Mouse (Mus musculus) limb, embryonic 13.5 days (tissue): ENCODE measurements at regions not wholly inside any gene's neighbourhood (a gene's known extent, or its start where the extent isn't known, plus 50 kb on each side); places are given as distances from the start of the nearest gene placed in this dataset.

ENCODE experiments used
- ATAC-seq: fragments of 200-750 bp; cut with Nextera tagmentation; 2 replicates; pipeline ENCODE4 v1.8.0; 2017; ENCODE audit warnings: low read depth, moderate number of reproducible peaks, moderate TSS enrichment; ENCODE audit not compliant: low FRiP score
- H3K27ac ChIP-seq: fragments of 300-500 bp; sonication (generic); 2 replicates; pipeline ENCODE4 v1.5.1; 2015; ENCODE audit warnings: inconsistent platforms, mild to moderate bottlenecking, moderate library complexity
- H3K27me3 ChIP-seq: fragments of 300-500 bp; sonication (generic); 2 replicates; pipeline ENCODE4 v1.6.1; 2015; ENCODE audit warnings: mild to moderate bottlenecking, inconsistent platforms
- H3K36me3 ChIP-seq: fragments of 300-500 bp; sonication (generic); 2 replicates; pipeline ENCODE4 v1.6.1; 2015; ENCODE audit warnings: inconsistent platforms, mild to moderate bottlenecking, moderate library complexity
- H3K4me1 ChIP-seq: fragments of 300-500 bp; sonication (generic); 2 replicates; pipeline ENCODE4 v1.6.1; 2015; ENCODE audit warnings: inconsistent platforms
- H3K4me2 ChIP-seq: fragments of 300-500 bp; sonication (generic); replicated peaks from 2 replicates; pipeline ENCODE4 v1.6.1; 2015; ENCODE audit warnings: inconsistent platforms, mild to moderate bottlenecking, moderate library complexity
- H3K4me3 ChIP-seq: fragments of 300-500 bp; sonication (generic); 2 replicates; pipeline ENCODE4 v1.5.1; 2015; ENCODE audit warnings: moderate library complexity, mild to moderate bottlenecking, inconsistent platforms
- H3K9ac ChIP-seq: fragments of 300-500 bp; sonication (generic); 2 replicates; pipeline ENCODE4 v1.6.1; 2015; ENCODE audit warnings: mild to moderate bottlenecking, inconsistent platforms
- H3K9me3 ChIP-seq: fragments of 300-500 bp; sonication (generic); 2 replicates; pipeline ENCODE4 v1.6.1; 2016; ENCODE audit warnings: inconsistent platforms
- WGBS: fragments of 180-500 bp; shearing (Covaris S2); methylation state at CpG from one replicate; pipeline ENCODE4 v1.1.7; 2015; 5-methylcytosine and 5-hydroxymethylcytosine counted together

DNA sequence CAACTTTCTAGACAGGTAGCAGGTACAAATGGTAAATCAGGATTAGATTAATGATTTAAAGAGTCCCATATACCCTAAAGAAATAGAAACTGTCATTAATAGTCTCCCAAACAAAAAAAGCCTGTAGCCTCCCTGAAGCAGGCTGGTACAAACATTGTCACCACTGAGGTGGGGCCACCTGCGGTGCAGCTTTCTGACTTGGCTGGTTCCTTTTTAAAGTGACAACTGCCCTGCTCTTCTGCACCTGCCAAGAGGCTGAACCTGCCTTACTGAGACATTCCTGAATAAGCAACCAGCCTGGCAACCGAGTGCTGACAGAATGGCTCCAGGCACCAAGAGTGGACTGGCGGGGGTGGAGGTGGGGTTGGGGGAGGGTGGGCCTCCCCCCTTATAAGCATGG, 687.0 kb upstream of the Vrk2 start:
- H3K9ac ChIP-seq, result no peak overlapping the region
- no peaks in the 10 kb centered on the region for H3K27me3 ChIP-seq
- H3K36me3 ChIP-seq, result no peaks in the 10 kb centered on the region
- H3K27ac ChIP-seq, result no peak overlapping the region
- no peak overlapping the region for H3K4me3 ChIP-seq
- WGBS, result 60% methylated on average over 3 of the region's 3 CpGs
- H3K4me2 ChIP-seq, result no peak overlapping the region
- H3K4me1 ChIP-seq, result no peaks in the 10 kb centered on the region
- H3K9me3 ChIP-seq, result peaks cover 5% of the 10 kb centered on the region
- no peak for ATAC-seq

- ATAC-seq, result no peak
- H3K4me2 ChIP-seq, result no peak overlapping the region
- H3K9me3 ChIP-seq, result no peaks in the 10 kb centered on the region
- H3K36me3 ChIP-seq, result no peaks in the 10 kb centered on the region
- 0% methylated on average over 1 of the region's 1 CpGs for WGBS
- no peak overlapping the region for H3K4me3 ChIP-seq
- no peak overlapping the region for H3K9ac ChIP-seq
- no peak overlapping the region for H3K27ac ChIP-seq
- no peaks in the 10 kb centered on the region for H3K27me3 ChIP-seq
- H3K4me1 ChIP-seq, result no peaks in the 10 kb centered on the region
These were observed 670.5 kb upstream of the Vrk2 start for GRCm38 (mm10) chr11:27264253-27264652.

DNA sequence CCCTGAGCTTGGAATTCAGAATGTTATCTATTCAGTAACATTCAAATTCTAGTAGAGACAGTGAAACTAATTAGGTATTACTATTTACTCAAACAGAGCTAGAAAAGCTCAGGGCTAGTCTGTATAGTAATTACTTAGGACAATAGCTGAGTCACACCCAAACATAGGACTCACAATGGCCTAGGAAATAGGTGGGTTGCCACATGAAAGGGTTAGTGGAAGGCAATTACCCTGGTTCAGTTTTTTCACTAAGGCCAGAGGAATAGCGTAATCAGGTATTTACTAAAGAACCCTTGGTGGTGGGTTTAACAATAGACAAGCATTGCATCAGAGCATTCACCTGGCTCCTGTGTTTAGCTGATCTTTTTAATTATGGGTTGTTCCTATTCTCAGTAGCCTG, 664.7 kb upstream of the Vrk2 start:
- no peak overlapping the region for H3K4me3 ChIP-seq
- no peak overlapping the region for H3K9ac ChIP-seq
- H3K9me3 ChIP-seq, result no peaks in the 10 kb centered on the region
- H3K27me3 ChIP-seq, result no peaks in the 10 kb centered on the region
- no peak overlapping the region for H3K4me2 ChIP-seq
- no peaks in the 10 kb centered on the region for H3K4me1 ChIP-seq
- no peaks in the 10 kb centered on the region for H3K36me3 ChIP-seq
- WGBS, result 89% methylated on average over 1 of the region's 1 CpGs
- no peak for ATAC-seq
- no peak overlapping the region for H3K27ac ChIP-seq

DNA sequence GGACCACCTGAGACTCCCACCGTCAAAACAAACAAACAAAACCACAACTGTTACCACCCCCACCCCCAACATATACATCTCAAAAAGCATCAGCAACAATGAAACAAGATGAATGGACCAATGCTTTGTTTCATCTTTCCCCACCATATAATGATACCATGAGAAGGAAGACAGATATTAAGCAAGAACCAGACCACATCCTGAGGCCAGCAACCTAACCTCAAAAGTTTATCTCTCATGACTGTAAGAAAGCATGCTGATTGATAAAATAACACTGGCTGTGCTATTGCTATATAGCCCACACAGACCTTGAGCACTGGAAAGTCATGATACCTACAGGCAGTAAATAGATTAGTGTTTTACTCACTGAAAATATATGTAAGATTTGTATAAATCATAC, 642.1 kb upstream of the Vrk2 start:
- 88% methylated on average over 1 of the region's 1 CpGs for WGBS
- Histone ChIP-seq H3K27me3 (no peaks in the 10 kb centered on the region), H3K4me2 (no peak overlapping the region), H3K9me3 (no peaks in the 10 kb centered on the region), H3K36me3 (no peaks in the 10 kb centered on the region), H3K4me3 (no peak overlapping the region), H3K27ac (no peak overlapping the region), H3K9ac (no peak overlapping the region), H3K4me1 (no peaks in the 10 kb centered on the region)
- ATAC-seq, result no peak

- Histone ChIP-seq H3K4me1 (0 out of 2 replicates have a peak, but pooled peaks cover 3% of the 10 kb centered on the region), H3K27me3 (no peaks in the 10 kb centered on the region), H3K36me3 (no peaks in the 10 kb centered on the region), H3K27ac (no peak overlapping the region), H3K9me3 (no peaks in the 10 kb centered on the region), H3K9ac (no peak overlapping the region), H3K4me3 (no peak overlapping the region), H3K4me2 (no peak overlapping the region)
- no peak for ATAC-seq
These were observed 632.7 kb upstream of the Vrk2 start for GRCm38 (mm10) chr11:27226454-27226853.

DNA sequence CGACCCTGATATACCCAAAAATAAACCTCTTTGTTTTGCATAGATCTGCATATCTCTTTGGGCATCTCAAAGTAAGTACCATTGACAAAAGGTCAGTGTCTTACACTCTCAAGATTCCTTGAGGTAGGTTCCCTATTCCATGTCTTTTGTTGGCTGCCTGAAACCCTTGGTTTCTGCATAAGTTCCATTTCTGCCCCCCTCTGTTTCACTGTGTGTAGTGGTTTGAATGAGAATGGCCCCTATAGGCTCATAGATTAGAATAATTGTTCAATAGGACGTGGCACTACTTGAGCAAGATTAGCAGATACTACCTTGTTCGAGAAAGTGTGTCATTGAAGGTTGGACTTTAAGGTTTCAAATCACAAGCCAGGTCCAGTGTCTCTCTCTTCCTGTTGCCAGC, 628.6 kb upstream of the Vrk2 start:
- H3K9me3 ChIP-seq, result no peaks in the 10 kb centered on the region
- 79% methylated on average over 3 of the region's 3 CpGs for WGBS
- no peaks in the 10 kb centered on the region for H3K36me3 ChIP-seq
- no peak for ATAC-seq
- H3K4me1 ChIP-seq, result peaks cover 8% of the 10 kb centered on the region; the same call in 1 of the 2 replicates
- no peak overlapping the region for H3K4me2 ChIP-seq
- no peaks in the 10 kb centered on the region for H3K27me3 ChIP-seq
- H3K4me3 ChIP-seq, result no peak overlapping the region
- no peak overlapping the region for H3K9ac ChIP-seq
- no peak overlapping the region for H3K27ac ChIP-seq

- no peak overlapping the region for H3K4me3 ChIP-seq
- no peak overlapping the region for H3K9ac ChIP-seq
- H3K4me1 ChIP-seq, result peaks cover 8% of the 10 kb centered on the region; the same call in 1 of the 2 replicates
- no peaks in the 10 kb centered on the region for H3K36me3 ChIP-seq
- ATAC-seq, result no peak
- no peak overlapping the region for H3K27ac ChIP-seq
- WGBS, result 43% methylated on average over 1 of the region's 1 CpGs
- H3K4me2 ChIP-seq, result no peak overlapping the region
- H3K27me3 ChIP-seq, result no peaks in the 10 kb centered on the region
- H3K9me3 ChIP-seq, result no peaks in the 10 kb centered on the region
These were observed 628.2 kb upstream of the Vrk2 start for GRCm38 (mm10) chr11:27221956-27222355.

DNA sequence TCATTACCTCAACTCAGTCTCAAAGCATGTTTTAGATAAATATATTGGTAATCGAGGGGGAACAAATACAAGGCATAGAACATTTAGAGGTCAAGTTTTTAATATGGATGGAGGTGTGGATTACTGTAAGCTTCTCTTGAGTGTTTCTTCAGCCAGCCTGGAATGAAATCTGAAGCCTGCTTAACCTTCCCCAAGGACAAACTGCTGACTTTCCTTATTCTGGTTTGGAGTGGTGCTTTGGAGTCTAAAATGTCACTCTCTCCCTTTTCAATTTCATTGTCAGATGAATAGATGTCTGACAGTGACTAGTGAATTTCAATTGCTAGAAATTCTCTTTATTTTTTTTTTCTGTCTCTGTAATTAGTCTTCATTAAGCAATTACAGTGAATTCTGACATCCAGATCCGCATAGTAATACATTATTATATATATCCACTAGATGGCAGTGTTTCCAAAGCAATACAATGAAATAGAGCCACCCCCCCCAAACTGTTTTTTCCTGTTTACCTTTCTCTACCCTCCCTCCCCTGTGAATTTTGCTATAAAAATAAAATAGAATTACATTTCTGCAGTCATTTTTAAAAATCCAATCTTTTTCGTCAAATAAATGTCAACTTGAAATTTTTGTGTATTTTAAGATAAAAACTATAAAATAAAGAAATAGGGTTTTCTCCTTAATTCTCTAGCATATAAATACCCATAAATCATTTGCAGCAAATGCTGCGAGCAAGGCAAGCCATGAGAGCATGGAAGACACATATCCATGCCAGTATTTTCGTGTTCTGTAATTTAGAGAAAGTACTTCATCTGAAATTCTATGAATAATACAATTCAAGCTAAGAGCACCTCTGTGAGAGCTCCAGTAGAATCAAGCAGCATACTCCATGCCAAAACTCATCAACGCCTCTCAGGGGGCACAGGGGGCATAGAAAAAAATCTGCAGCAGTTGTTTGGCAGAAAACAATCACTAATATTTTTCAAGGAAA, 626.2 kb upstream of the Vrk2 start:
- H3K4me1 ChIP-seq, result peaks cover 8% of the 10 kb centered on the region; the same call in 1 of the 2 replicates
- no peaks in the 10 kb centered on the region for H3K36me3 ChIP-seq
- no peak overlapping the region for H3K4me3 ChIP-seq
- H3K27me3 ChIP-seq, result no peaks in the 10 kb centered on the region
- ATAC-seq, result 0 out of 2 replicates have a peak, but pooled peaks have one; percentile 19
- H3K9ac ChIP-seq, result no peak overlapping the region
- H3K4me2 ChIP-seq, result no peak overlapping the region
- 24% methylated on average over 6 of the region's 6 CpGs for WGBS
- H3K9me3 ChIP-seq, result no peaks in the 10 kb centered on the region
- no peak overlapping the region for H3K27ac ChIP-seq

DNA sequence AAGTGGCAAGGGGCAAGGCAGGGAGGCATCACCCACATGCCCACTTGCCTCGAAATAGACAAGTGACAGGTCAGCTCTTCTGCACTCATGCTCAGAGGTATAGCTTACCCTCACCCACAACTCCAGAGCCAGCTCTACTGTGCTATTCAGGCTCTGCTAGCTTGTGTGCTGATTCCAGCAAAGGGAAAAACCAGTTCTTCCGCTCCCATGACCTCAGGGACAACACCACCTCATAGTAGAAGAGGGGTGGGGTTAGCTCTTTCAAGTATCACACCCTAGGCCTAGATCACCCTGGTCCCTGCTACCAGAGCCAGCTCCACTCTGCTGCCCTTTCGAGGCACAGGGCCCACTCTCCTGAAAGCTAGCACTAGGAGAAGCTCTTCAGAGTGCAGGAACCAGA, 622.0 kb upstream of the Vrk2 start:
- Histone ChIP-seq H3K27ac (no peak overlapping the region), H3K27me3 (no peaks in the 10 kb centered on the region), H3K36me3 (no peaks in the 10 kb centered on the region), H3K9ac (no peak overlapping the region), H3K4me3 (no peak overlapping the region), H3K9me3 (no peaks in the 10 kb centered on the region), H3K4me1 (peaks cover 5% of the 10 kb centered on the region; the same call in 1 of the 2 replicates), H3K4me2 (no peak overlapping the region)
- no peak for ATAC-seq
- 63% methylated on average over 3 of the region's 3 CpGs for WGBS

GRCm38 (mm10) chr11:27203330-27204214, 609.8 kb upstream of the Vrk2 start:
- H3K27ac ChIP-seq, result no peak overlapping the region
- H3K4me1 ChIP-seq, result no peaks in the 10 kb centered on the region
- 66% methylated on average over 17 of the region's 17 CpGs for WGBS
- no peaks in the 10 kb centered on the region for H3K9me3 ChIP-seq
- H3K36me3 ChIP-seq, result no peaks in the 10 kb centered on the region
- H3K27me3 ChIP-seq, result no peaks in the 10 kb centered on the region
- H3K4me2 ChIP-seq, result no peak overlapping the region
- ATAC-seq, result no peak
- no peak overlapping the region for H3K4me3 ChIP-seq
- H3K9ac ChIP-seq, result no peak overlapping the region

DNA sequence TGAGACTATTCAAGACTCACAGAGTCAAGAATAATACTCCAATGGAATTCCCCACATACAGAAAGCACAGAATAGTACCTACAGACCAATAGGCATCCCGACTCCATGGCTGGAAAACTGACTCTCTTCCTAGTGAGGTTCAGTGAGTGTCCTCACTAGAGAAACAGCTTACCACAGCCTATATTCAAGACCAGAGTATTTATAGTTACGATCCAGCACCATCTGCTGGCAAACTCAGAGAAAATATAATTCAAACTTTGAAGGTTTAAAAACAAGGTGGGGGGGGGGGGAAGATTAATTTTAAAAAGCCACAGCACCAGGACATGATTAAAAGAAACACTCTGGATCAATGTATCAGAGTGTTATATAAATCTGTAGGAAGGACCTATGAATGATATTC, 590.2 kb upstream of the Vrk2 start:
- no peaks in the 10 kb centered on the region for H3K4me1 ChIP-seq
- H3K4me2 ChIP-seq, result no peak overlapping the region
- no peaks in the 10 kb centered on the region for H3K27me3 ChIP-seq
- 67% methylated on average over 2 of the region's 2 CpGs for WGBS
- H3K4me3 ChIP-seq, result no peak overlapping the region
- no peaks in the 10 kb centered on the region for H3K36me3 ChIP-seq
- no peak overlapping the region for H3K9ac ChIP-seq
- H3K9me3 ChIP-seq, result no peaks in the 10 kb centered on the region
- no peak overlapping the region for H3K27ac ChIP-seq
- ATAC-seq, result no peak

DNA sequence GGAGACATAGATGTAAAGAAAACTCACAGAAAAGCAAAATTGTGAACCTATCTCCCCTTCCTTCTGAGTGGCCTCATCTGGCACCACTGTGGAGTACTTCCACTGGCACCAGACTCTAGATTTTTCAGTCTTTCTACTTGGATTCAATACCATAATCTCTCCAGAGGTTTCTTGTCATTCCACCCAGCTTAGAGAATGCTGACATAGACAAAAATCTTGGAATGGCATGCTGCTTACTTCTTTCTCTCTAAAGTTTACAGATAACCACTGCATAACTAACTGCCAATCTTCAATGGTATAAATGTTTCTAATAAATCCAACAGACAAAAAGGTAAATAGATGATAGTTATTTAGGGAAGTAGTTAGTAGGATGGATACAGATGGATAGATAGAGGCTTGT, 589.6 kb upstream of the Vrk2 start:
- ATAC-seq, result no peak
- Histone ChIP-seq H3K27me3 (no peaks in the 10 kb centered on the region), H3K36me3 (no peaks in the 10 kb centered on the region), H3K4me3 (no peak overlapping the region), H3K4me2 (no peak overlapping the region), H3K4me1 (no peaks in the 10 kb centered on the region), H3K9me3 (no peaks in the 10 kb centered on the region), H3K27ac (no peak overlapping the region), H3K9ac (no peak overlapping the region)
